Mouse (Mus musculus) bone marrow, adult 2 months (tissue): Measurements from ENCODE around the gene Pdcd1lg2. TPM values are rescaled to one million over a fixed set of nuclear protein-coding genes. Genes with fewer than 3 reads are reported as not detected.

Experiments
- H3K27ac ChIP-seq: fragments of 200-500 bp; 2 replicates; pipeline ENCODE4 v1.5.1; 2012; ENCODE audit warnings: low read depth, mild to moderate bottlenecking, control low read depth, inconsistent platforms, low read length; ENCODE audit not compliant: control insufficient read depth, poor library complexity, insufficient read depth
- H3K4me1 ChIP-seq: fragments of 200-500 bp; 2 replicates; pipeline ENCODE4 v1.6.1; 2011; ENCODE audit warnings: low read length; ENCODE audit not compliant: control insufficient read depth, insufficient read depth
- H3K4me3 ChIP-seq: fragments of 200-500 bp; replicated peaks from 2 replicates; pipeline ENCODE3; 2011; ENCODE audit warnings: mild to moderate bottlenecking, low read depth, low read length, control low read depth; ENCODE audit not compliant: control insufficient read depth
- CTCF ChIP-seq: fragments of 200-500 bp; IDR thresholded peaks from 2 replicates; pipeline ENCODE4 v1.5.1; 2011; ENCODE audit warnings: low read length, control low read depth; ENCODE audit not compliant: control insufficient read depth, insufficient read depth
- POLR2A ChIP-seq: fragments of 200-500 bp; IDR thresholded peaks from 2 replicates; pipeline ENCODE4 v1.6.1; 2011; ENCODE audit warnings: low read depth, mild to moderate bottlenecking, control low read depth, low read length, borderline replicate concordance; ENCODE audit not compliant: control insufficient read depth
- WGBS: fragments of 180-500 bp; shearing (Covaris S2); methylation state at CpG from one replicate; pipeline ENCODE4 v1.1.7; 2018; 5-methylcytosine and 5-hydroxymethylcytosine counted together
- polyA plus RNA-seq: library from polyadenylated mRNA; stranded (reverse); fragments of >200 nt; gene quantifications from 2 replicates; pipeline ENCODE4 v1.2.4, GENCODE M21; 2011; ENCODE audit warnings: low replicate concordance; ENCODE audit not compliant: missing spikeins, insufficient read depth, insufficient read length

The Pdcd1lg2 gene
- polyA plus RNA-seq, 1 experiment: 0.92 TPM

- whole genome bisulfite sequencing: 7% methylated on average over 3 of the region's 3 CpGs
- Histone ChIP-seq H3K4me3 (no peak overlapping the region), H3K4me1 (peaks cover 10% of the 10 kb centered on the region), H3K27ac (no peak overlapping the region)
- TF ChIP-seq POLR2A (no peak), CTCF (no peak)
Measured at GRCm38 (mm10) chr19:29419506-29419905, 8.8 kb downstream of the Pdcd1lg2 start.

GRCm38 (mm10) chr19:29419946-29420345, 9.2 kb downstream of the Pdcd1lg2 start:
- H3K4me1 ChIP-seq: peaks cover 7% of the 10 kb centered on the region
- TF ChIP-seq CTCF (no peak), POLR2A (no peak)
- H3K27ac ChIP-seq: no peak overlapping the region
- H3K4me3 ChIP-seq: no peak overlapping the region

- H3K4me3 ChIP-seq: no peak overlapping the region
- no peak for TF ChIP-seq CTCF
- no peak for TF ChIP-seq POLR2A
- H3K27ac ChIP-seq: no peak overlapping the region
- 92% methylated on average over 8 of the region's 8 CpGs for WGBS
- H3K4me1 ChIP-seq: peaks cover 7% of the 10 kb centered on the region
Measured at GRCm38 (mm10) chr19:29420397-29420796, 9.7 kb downstream of the Pdcd1lg2 start.

- TF ChIP-seq CTCF: no peak
- WGBS: 87% methylated on average over 16 of the region's 16 CpGs
- H3K4me1 ChIP-seq: peaks cover 7% of the 10 kb centered on the region
- H3K27ac ChIP-seq: no peak overlapping the region
- H3K4me3 ChIP-seq: no peak overlapping the region
Measured at GRCm38 (mm10) chr19:29422013-29422645, 11.4 kb downstream of the Pdcd1lg2 start.

GRCm38 (mm10) chr19:29422796-29423195, 12.1 kb downstream of the Pdcd1lg2 start:
- H3K4me1 ChIP-seq: peaks cover 5% of the 10 kb centered on the region
- TF ChIP-seq POLR2A: no peak
- no peak for TF ChIP-seq CTCF
- no peak overlapping the region for H3K27ac ChIP-seq
- no peak overlapping the region for H3K4me3 ChIP-seq
- WGBS: 73% methylated on average over 7 of the region's 7 CpGs

GRCm38 (mm10) chr19:29430516-29430915, 19.8 kb downstream of the Pdcd1lg2 start:
- H3K27ac ChIP-seq: peak overlapping the region; percentile 69
- WGBS: 45% methylated on average over 3 of the region's 3 CpGs
- peaks cover 6% of the 10 kb centered on the region for H3K4me1 ChIP-seq
- no peak for TF ChIP-seq CTCF
- no peak for TF ChIP-seq POLR2A
- no peak overlapping the region for H3K4me3 ChIP-seq

GRCm38 (mm10) chr19:29430953-29431352, 20.2 kb downstream of the Pdcd1lg2 start:
- WGBS: 2% methylated on average over 3 of the region's 3 CpGs
- TF ChIP-seq CTCF (no peak), POLR2A (no peak)
- peaks cover 6% of the 10 kb centered on the region for H3K4me1 ChIP-seq
- peak overlapping the region; percentile 40; the same call in 1 of the 2 replicates for H3K27ac ChIP-seq
- no peak overlapping the region for H3K4me3 ChIP-seq

- Histone ChIP-seq H3K4me1 (peaks cover 2% of the 10 kb centered on the region; the same call in 1 of the 2 replicates), H3K4me3 (no peak overlapping the region), H3K27ac (no peak overlapping the region)
- 76% methylated on average over 18 of the region's 18 CpGs for WGBS
- TF ChIP-seq POLR2A (no peak), CTCF (no peak)
Measured at GRCm38 (mm10) chr19:29436793-29437479, 26.2 kb downstream of the Pdcd1lg2 start.

- no peak overlapping the region for H3K4me3 ChIP-seq
- H3K4me1 ChIP-seq: no peaks in the 10 kb centered on the region; the same call in 1 of the 2 replicates
- no peak overlapping the region for H3K27ac ChIP-seq
- 77% methylated on average over 1 of the region's 1 CpGs for WGBS
- TF ChIP-seq POLR2A (no peak), CTCF (no peak)
Measured at GRCm38 (mm10) chr19:29437849-29438248, 27.1 kb downstream of the Pdcd1lg2 start.

GRCm38 (mm10) chr19:29439242-29439641, 28.5 kb downstream of the Pdcd1lg2 start:
- TF ChIP-seq CTCF (no peak), POLR2A (no peak)
- no peaks in the 10 kb centered on the region; the same call in 1 of the 2 replicates for H3K4me1 ChIP-seq
- H3K27ac ChIP-seq: no peak overlapping the region
- H3K4me3 ChIP-seq: no peak overlapping the region
- 41% methylated on average over 3 of the region's 3 CpGs for WGBS
